Mouse (Mus musculus) midbrain, embryonic 15.5 days (tissue): ENCODE data around the gene Smarcad1. TPM values are rescaled to one million over a fixed set of nuclear protein-coding genes. Genes with fewer than 3 reads are reported as not detected.

Source experiments
- ATAC-seq: fragments of 200-750 bp; cut with Nextera tagmentation; replicated peaks from 2 replicates; pipeline ENCODE4 v1.8.0; 2017; ENCODE audit warnings: moderate TSS enrichment
- H3K27ac ChIP-seq: fragments of 300-500 bp; sonication (generic); 2 replicates; pipeline ENCODE4 v1.5.1; 2015; ENCODE audit warnings: mild to moderate bottlenecking, inconsistent platforms
- H3K27me3 ChIP-seq: fragments of 300-500 bp; sonication (generic); replicated peaks from 2 replicates; pipeline ENCODE4 v1.6.1; 2015; ENCODE audit warnings: inconsistent platforms
- H3K36me3 ChIP-seq: fragments of 300-500 bp; sonication (generic); replicated peaks from 2 replicates; pipeline ENCODE4 v1.6.1; 2015; ENCODE audit warnings: inconsistent platforms
- H3K4me1 ChIP-seq: fragments of 300-500 bp; sonication (generic); 2 replicates; pipeline ENCODE4 v1.6.1; 2015; ENCODE audit warnings: inconsistent platforms
- H3K4me2 ChIP-seq: fragments of 300-500 bp; sonication (generic); 2 replicates; pipeline ENCODE4 v1.6.1; 2015; ENCODE audit warnings: inconsistent platforms, mild to moderate bottlenecking, moderate library complexity
- H3K4me3 ChIP-seq: fragments of 300-500 bp; sonication (generic); 2 replicates; pipeline ENCODE4 v1.5.1; 2015; ENCODE audit warnings: mild to moderate bottlenecking, inconsistent platforms
- H3K9ac ChIP-seq: fragments of 300-500 bp; sonication (generic); 2 replicates; pipeline ENCODE4 v1.6.1; 2015; ENCODE audit warnings: mild to moderate bottlenecking, inconsistent platforms
- H3K9me3 ChIP-seq: fragments of 300-500 bp; sonication (generic); 2 replicates; pipeline ENCODE4 v1.6.1; 2016; ENCODE audit warnings: inconsistent platforms
- WGBS: fragments of 180-500 bp; shearing (Covaris S2); methylation state at CpG from one replicate; pipeline ENCODE4 v1.1.7; 2015; ENCODE audit warnings: mixed read lengths; 5-methylcytosine and 5-hydroxymethylcytosine counted together
- polyA plus RNA-seq: library from polyadenylated mRNA; unstranded; fragments of >200 nt; fragmentation: Nextera tagmentation; extraction: Ambion mirVana; gene quantifications from 2 replicates; pipeline ENCODE4 v1.2.1, GENCODE M21; 2015

The Smarcad1 gene
- polyA plus RNA-seq, 1 experiment from 2014 or later, result 71.4 TPM

DNA sequence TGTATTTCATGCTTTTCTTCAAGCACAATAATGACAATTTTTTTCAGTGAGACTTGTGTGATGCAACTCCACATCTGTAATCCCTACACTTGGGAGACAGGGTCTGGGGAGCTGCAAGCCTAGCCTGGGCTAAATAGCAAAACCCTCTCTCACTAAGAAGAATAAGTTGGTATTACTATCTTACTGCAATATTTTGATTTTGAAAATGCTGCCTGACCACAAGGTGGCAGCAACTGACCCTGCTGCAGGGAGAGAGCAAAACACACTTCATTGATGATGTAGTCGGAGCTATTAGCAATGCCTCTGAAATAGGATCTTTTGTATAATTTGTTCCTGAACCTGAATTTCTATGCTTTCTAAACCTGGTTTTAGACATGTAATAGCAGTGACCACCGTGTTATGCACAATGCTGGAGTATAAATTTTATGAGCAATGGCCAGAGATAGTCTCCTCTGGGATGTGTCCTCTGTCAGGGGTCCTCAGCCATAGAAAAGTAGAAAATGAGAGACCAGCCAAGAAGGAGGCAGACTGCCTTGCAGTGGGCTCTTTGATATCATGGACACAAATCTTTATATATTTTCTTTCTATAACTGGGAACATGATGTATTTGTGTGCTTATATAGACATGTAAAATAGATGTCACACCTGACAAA, 83.8 kb downstream of the Smarcad1 start:
- Histone ChIP-seq H3K9me3 (no peaks in the 10 kb centered on the region), H3K4me2 (no peak overlapping the region), H3K27me3 (no peaks in the 10 kb centered on the region), H3K4me1 (no peaks in the 10 kb centered on the region), H3K9ac (no peak overlapping the region), H3K4me3 (no peak overlapping the region), H3K27ac (no peak overlapping the region), H3K36me3 (no peaks in the 10 kb centered on the region)
- WGBS, result 15% methylated on average over 2 of the region's 2 CpGs
- ATAC-seq, result peak; percentile 57

DNA sequence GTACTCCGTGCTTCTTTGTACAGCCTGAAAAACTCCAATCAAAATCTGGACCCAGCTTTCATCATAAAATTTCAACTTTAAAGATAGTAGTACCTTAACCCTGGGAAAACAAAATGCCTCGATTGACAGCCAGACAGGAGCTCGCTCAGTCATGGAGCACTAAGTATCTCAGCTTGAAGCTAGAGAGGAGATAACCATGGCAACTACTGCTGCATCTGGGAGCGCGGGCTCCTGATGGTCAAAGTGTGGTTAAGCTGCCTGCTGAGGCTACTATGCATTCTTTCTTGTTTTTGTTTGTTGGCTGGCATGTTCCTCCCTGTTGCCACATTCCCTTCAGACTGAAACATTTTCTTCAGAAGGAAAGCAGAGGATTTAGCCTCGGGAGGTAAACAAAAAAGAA, 90.0 kb downstream of the Smarcad1 start:
- ATAC-seq, result peak; percentile 71; the same call in 1 of the 2 replicates
- no peaks in the 10 kb centered on the region for H3K9me3 ChIP-seq

DNA sequence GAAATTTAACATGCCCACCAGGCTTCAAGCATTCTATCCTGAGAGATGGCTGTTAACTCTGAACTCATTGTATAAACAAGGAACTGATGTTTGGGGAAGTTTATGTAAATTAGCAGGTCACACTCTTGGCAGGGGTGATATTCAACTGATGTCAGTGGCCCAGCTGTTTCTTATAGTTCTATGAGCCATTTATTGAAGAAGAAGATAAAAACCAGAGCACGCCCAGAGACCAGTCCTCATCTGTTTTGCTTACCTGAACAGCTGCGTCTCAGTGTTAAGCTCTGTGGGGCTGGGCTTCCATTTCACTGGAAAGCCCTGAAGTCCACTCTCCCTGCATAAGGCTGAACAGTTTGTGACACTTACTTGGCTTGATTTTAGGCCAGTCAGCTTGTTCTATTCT, 95.4 kb downstream of the Smarcad1 start:
- Histone ChIP-seq H3K36me3 (no peaks in the 10 kb centered on the region), H3K27me3 (no peaks in the 10 kb centered on the region), H3K4me1 (peaks cover 8% of the 10 kb centered on the region; the same call in 1 of the 2 replicates), H3K4me2 (no peak overlapping the region), H3K9ac (no peak overlapping the region), H3K27ac (peak overlapping the region; percentile 55; the same call in 1 of the 2 replicates), H3K9me3 (no peaks in the 10 kb centered on the region), H3K4me3 (no peak overlapping the region)
- 10% methylated on average over 2 of the region's 2 CpGs for WGBS
- peak; percentile 69 for ATAC-seq

More for the DNA sequence above, 90.0 kb downstream of the Smarcad1 start:
- Histone ChIP-seq H3K4me3 (no peak overlapping the region), H3K27me3 (no peaks in the 10 kb centered on the region), H3K4me2 (no peak overlapping the region), H3K27ac (no peak overlapping the region), H3K9ac (no peak overlapping the region), H3K4me1 (no peaks in the 10 kb centered on the region), H3K36me3 (no peaks in the 10 kb centered on the region)
- 23% methylated on average over 6 of the region's 6 CpGs for WGBS

DNA sequence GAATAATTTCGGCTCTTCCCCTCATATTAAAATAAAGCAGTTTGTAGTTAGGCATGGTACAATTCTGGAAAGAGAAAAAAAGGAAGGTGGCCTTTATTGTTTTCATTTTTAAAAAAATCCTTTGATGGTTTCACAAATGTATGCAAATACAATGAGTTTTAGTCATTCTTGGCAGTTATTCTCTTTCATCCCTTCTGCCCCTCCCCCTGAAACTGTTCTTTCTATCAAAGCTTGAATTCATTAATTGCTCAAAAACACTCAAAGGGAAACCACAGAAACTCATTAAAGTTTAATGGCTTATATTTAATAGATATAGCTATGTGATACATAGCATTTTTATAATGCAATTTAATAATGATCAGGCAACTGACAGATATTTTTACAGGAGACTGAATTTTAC, 95.9 kb downstream of the Smarcad1 start:
- peaks cover 8% of the 10 kb centered on the region; the same call in 1 of the 2 replicates for H3K4me1 ChIP-seq
- no peaks in the 10 kb centered on the region for H3K36me3 ChIP-seq
- no peak for ATAC-seq
- H3K9ac ChIP-seq, result no peak overlapping the region
- no peak overlapping the region for H3K4me2 ChIP-seq
- H3K27ac ChIP-seq, result peak overlapping the region; percentile 55; the same call in 1 of the 2 replicates
- 62% methylated on average over 1 of the region's 1 CpGs for WGBS
- no peaks in the 10 kb centered on the region for H3K27me3 ChIP-seq
- H3K4me3 ChIP-seq, result no peak overlapping the region
- no peaks in the 10 kb centered on the region for H3K9me3 ChIP-seq

DNA sequence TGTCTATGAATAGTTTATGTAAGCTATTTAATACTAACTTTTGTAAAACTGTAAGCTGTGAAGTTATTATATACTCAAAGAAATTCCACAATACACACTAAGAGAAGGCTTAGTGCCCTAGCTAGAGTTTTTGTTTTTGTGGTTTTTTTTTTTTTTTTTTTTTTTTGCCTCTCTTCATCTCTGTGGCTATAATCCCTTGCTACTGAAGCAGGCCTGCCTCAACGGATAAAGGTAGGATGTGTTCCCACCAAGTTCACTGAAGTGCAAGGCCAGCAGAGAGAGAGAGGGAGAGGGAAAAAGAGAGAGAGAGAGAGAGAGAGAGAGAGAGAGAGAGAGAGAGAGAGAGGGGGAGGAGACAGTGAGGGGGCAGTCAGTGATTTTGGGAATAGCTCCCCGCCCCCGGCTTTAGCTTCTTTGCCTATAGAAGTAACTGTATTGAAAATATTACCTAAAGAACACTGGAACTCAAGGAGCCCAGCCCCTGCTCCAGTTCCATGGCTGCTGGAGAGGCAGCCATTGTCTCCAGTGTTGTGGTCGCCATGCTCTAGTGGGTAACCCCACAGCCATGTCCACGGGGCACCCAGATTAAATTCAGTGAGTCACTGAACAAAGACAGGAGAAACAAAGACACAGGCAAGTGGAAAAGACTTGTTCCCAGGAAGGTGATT, 97.8 kb downstream of the Smarcad1 start:
- no peak overlapping the region for H3K27ac ChIP-seq

DNA sequence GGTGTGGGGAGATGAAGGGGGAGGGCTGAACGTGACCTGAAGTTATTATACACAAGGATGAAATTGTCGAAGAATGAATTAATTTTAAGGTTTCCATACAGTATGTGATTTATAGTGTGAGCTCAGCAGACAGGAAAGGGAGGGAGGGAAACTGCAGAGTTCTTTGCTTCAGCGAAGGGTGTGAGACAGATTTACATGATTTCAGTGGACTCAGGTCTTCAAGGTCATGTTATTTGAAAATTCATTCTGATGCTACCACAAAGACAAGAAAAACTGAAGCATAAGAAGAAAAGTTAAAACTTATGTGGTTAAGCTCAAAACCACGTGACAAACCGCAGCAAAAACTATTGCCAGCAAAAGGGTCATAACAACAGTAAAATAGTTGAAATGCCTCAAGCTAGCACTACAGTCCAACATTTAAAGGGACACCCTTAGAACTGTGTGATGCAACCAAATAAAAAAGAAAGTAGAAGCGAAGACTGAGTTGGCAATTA, 98.4 kb downstream of the Smarcad1 start:
- no peak; the same call in 1 of the 2 replicates for ATAC-seq
- peaks cover 13% of the 10 kb centered on the region; the same call in 1 of the 2 replicates for H3K4me1 ChIP-seq
- H3K27me3 ChIP-seq, result no peaks in the 10 kb centered on the region
- no peaks in the 10 kb centered on the region for H3K9me3 ChIP-seq
- H3K36me3 ChIP-seq, result no peaks in the 10 kb centered on the region
- no peak overlapping the region for H3K27ac ChIP-seq
- H3K4me2 ChIP-seq, result no peak overlapping the region
- H3K9ac ChIP-seq, result no peak overlapping the region
- H3K4me3 ChIP-seq, result no peak overlapping the region
- WGBS, result 43% methylated on average over 6 of the region's 6 CpGs

More for the DNA sequence above, 97.8 kb downstream of the Smarcad1 start:
- H3K9me3 ChIP-seq, result no peaks in the 10 kb centered on the region
- H3K4me3 ChIP-seq, result no peak overlapping the region
- H3K4me2 ChIP-seq, result no peak overlapping the region
- no peaks in the 10 kb centered on the region for H3K36me3 ChIP-seq
- H3K9ac ChIP-seq, result no peak overlapping the region
- no peaks in the 10 kb centered on the region for H3K27me3 ChIP-seq
- peak; percentile 37; the same call in 1 of the 2 replicates for ATAC-seq
- 8% methylated on average over 5 of the region's 5 CpGs for WGBS
- H3K4me1 ChIP-seq, result peaks cover 13% of the 10 kb centered on the region; the same call in 1 of the 2 replicates

DNA sequence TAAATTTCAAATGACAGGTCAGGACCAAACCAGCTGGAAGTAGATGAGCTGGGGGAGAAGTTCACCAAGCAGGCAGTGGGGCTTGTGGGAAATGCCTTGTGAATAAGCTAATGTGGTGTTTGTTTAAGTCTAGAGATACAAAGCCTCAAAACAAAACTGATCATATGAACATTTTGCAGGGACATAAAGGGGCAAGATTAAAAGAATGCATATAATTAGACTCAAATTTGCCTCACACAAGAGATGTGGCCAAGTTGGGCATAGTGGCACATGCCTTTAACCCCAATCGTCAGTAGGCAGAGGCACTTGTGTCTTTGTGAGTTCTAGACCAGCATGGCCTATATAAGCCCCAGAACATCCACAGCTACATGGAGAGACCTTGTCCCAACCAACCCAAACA, 99.9 kb downstream of the Smarcad1 start:
- Histone ChIP-seq H3K27me3 (no peaks in the 10 kb centered on the region), H3K4me2 (no peak overlapping the region), H3K4me3 (no peak overlapping the region), H3K9me3 (no peaks in the 10 kb centered on the region), H3K36me3 (no peaks in the 10 kb centered on the region), H3K27ac (no peak overlapping the region), H3K9ac (no peak overlapping the region), H3K4me1 (peaks cover 13% of the 10 kb centered on the region; the same call in 1 of the 2 replicates)
- WGBS, result 75% methylated on average over 1 of the region's 1 CpGs
- no peak for ATAC-seq

DNA sequence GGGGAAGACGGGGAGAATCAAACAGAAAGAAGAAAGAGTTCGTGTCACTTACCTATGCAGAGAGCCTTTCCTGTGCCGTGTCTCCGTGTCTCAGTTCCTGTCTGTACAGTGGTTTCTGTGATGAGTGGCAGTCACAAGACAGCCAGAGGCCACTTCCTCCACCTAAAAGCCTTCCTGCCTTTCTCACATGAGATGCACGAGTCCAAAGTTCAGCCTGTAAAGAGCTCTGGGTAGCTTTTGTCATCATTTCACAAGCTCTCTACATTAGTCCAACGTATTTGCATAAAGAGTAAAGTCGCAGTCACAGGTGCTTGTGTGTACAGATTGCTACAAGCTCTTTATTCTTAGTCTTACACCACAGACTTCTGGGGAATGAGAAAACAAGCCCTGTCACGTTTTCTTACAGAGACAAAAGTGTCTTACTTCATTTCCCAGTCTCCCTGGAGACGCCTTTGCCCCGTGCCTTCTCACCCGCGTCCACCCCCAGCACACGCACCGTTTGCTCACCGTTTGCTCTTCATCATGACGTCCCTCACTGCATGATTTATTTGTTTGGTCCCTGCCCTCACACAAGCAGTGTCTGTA, 102.3 kb downstream of the Smarcad1 start, which contains the start of gene Hpgds:
Gene Hpgds, minus strand, starts transcription at position 288 of the 585 bp plus-strand sequence.
- no peak within 1 kb of the TSS for H3K9ac ChIP-seq
- 0 out of 2 replicates have a peak, but pooled peaks have one; percentile 37 for ATAC-seq
- H3K9me3 ChIP-seq, result no peaks in the 10 kb centered on the region
- H3K36me3 ChIP-seq, result no peaks in the 10 kb centered on the region
- H3K27ac ChIP-seq, result no peak within 1 kb of the TSS
- peak within 1 kb of the TSS; percentile 32 for H3K4me2 ChIP-seq
- 17% methylated on average over 16 of the region's 16 CpGs for WGBS
- H3K27me3 ChIP-seq, result no peaks in the 10 kb centered on the region
- H3K4me3 ChIP-seq, result no peak within 1 kb of the TSS
- H3K4me1 ChIP-seq, result 0 out of 2 replicates have a peak, but pooled peaks cover 9% of the 10 kb centered on the region

DNA sequence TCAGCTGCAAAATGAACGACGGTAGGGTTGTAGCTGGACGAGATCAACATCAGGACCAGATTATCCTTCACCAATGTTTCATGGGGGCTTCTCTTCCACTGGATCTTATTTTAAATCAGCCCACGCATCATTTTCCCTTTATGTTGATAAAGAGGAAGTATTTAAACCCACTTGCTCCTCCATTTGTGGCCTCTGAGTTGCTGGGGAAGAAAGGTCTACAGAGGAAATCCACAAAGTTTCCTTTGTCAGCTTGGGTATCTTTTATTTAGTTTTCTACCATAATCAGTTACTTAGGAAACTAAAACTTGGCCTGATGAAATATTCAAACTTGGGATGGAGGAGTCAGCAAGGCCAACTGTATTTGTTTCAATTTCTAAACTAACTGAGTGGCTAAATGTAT, 104.0 kb downstream of the Smarcad1 start:
- 0 out of 2 replicates have a peak, but pooled peaks cover 5% of the 10 kb centered on the region for H3K4me1 ChIP-seq
- H3K27me3 ChIP-seq, result no peaks in the 10 kb centered on the region
- no peak overlapping the region for H3K4me3 ChIP-seq
- no peak overlapping the region for H3K4me2 ChIP-seq
- ATAC-seq, result no peak
- no peaks in the 10 kb centered on the region for H3K9me3 ChIP-seq
- H3K27ac ChIP-seq, result no peak overlapping the region
- H3K9ac ChIP-seq, result no peak overlapping the region
- H3K36me3 ChIP-seq, result no peaks in the 10 kb centered on the region
- WGBS, result 93% methylated on average over 4 of the region's 4 CpGs

DNA sequence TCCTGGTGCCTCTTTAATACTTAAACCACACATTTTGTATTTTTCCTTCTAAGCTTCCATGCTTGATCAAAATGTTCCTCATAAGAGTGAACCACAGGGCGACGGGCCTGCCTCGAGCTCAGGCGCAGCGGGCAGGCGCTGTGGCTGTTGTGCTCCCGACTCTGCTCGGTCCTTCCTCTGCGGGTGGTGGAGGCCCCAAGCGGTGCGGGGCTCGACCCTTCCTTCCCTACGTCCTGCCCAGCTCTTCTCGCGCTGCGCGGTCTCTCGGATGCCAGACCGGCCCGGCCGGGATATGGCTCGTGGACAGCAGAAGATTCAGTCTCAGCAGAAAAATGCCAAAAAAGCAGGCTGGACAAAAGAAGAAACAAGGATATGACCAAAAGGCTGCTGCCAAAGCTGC, 108.3 kb downstream of the Smarcad1 start:
- Histone ChIP-seq H3K4me3 (0 out of 2 replicates have a peak overlapping the region, but pooled peaks have one; percentile 15), H3K4me1 (no peaks in the 10 kb centered on the region), H3K27me3 (no peaks in the 10 kb centered on the region)

DNA sequence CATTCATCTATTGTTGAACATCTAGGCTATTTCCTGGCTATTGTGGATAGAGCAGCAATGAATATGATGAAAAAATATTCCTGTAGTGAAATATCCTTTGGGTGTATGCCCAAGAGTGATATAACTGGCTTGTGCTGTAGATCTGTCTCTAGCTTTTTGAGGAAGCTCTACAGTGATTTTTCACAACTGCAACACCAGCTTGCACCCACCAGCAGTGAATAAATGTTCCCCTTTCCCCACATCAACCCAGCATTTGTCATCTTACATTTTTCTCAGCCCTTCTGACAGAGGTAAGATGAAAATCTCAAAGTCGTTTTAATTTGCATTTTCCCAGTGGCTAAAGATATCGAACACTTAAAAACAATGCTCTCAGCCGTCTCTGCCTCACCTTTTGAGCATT, 111.2 kb downstream of the Smarcad1 start:
- 71% methylated on average over 3 of the region's 3 CpGs for WGBS
- no peak overlapping the region for H3K9ac ChIP-seq
- no peaks in the 10 kb centered on the region for H3K36me3 ChIP-seq
- no peak overlapping the region for H3K4me2 ChIP-seq
- no peak overlapping the region for H3K27ac ChIP-seq
- H3K4me3 ChIP-seq, result no peak overlapping the region
- no peaks in the 10 kb centered on the region for H3K9me3 ChIP-seq
- ATAC-seq, result no peak
- no peaks in the 10 kb centered on the region for H3K4me1 ChIP-seq
- H3K27me3 ChIP-seq, result no peaks in the 10 kb centered on the region

More for the DNA sequence above, 108.3 kb downstream of the Smarcad1 start:
- Histone ChIP-seq H3K4me2 (peak overlapping the region; percentile 45), H3K36me3 (no peaks in the 10 kb centered on the region), H3K9ac (no peak overlapping the region), H3K27ac (no peak overlapping the region), H3K9me3 (no peaks in the 10 kb centered on the region)
- ATAC-seq, result no peak
- 12% methylated on average over 22 of the region's 22 CpGs for WGBS

DNA sequence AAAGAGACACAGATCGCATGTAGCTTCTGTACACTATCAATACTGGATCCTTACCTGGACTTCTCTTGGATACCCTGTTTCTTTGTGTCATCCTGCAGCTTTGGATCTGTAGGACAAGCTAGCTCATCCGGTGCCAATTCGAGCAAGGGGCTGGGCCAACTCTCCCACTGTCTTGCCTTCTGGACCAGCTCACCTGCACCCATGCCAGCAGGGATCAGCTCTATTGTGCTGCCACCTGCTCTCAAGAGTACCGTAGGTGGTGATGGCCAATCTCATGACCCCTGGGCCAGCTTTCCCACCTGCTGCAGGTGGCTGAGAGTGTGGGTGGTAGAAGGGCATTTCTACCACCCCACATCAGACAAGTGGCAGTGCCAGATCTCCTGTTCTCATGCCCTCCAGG, 114.7 kb downstream of the Smarcad1 start:
- no peak for ATAC-seq

More for the DNA sequence above, 114.7 kb downstream of the Smarcad1 start:
- H3K27me3 ChIP-seq, result no peaks in the 10 kb centered on the region
- H3K4me1 ChIP-seq, result no peaks in the 10 kb centered on the region
- H3K4me3 ChIP-seq, result no peak overlapping the region
- H3K9ac ChIP-seq, result no peak overlapping the region
- H3K4me2 ChIP-seq, result no peak overlapping the region
- no peaks in the 10 kb centered on the region for H3K9me3 ChIP-seq
- H3K27ac ChIP-seq, result no peak overlapping the region
- H3K36me3 ChIP-seq, result no peaks in the 10 kb centered on the region
- 90% methylated on average over 4 of the region's 4 CpGs for WGBS
